Comparison of ENCODE assay signal across 8 mouse cellular contexts in genomic region chr4:43442456-43443361, GRCm38 (mm10). TPM values are rescaled to one million over a fixed set of nuclear protein-coding genes. Genes with fewer than 3 reads are reported as not detected.
DNase-seq lines count a peak whose midpoint lies in the region; ATAC-seq and TF ChIP-seq lines count a peak whose summit lies in the region.

No protein-coding gene starts in this region.

- peak; percentile 68 for ATAC-seq in embryonic facial prominence, embryonic 15.5 days (ENCODE audit: insufficient number of reproducible peaks, low FRiP score, low TSS enrichment, low read depth)
- peak; percentile 67 for ATAC-seq in heart, embryonic 15.5 days (replicated peaks; ENCODE audit: insufficient number of reproducible peaks, insufficient read depth, low FRiP score, low read depth)
- ATAC-seq in liver, embryonic 16.5 days (ENCODE audit: low read depth) = peak; percentile 72
- peak; percentile 77 for ATAC-seq in neural tube, embryonic 13.5 days (ENCODE audit: low read depth)

- peak overlapping the region; percentile 75 for H3K4me3 ChIP-seq in bone marrow, adult 2 months (replicated peaks; ENCODE audit: control insufficient read depth, low read depth, low read length)
- H3K4me3 ChIP-seq in embryonic facial prominence, embryonic 15.5 days (replicated peaks) = peak overlapping the region; percentile 96
- H3K4me3 ChIP-seq in heart, embryonic 15.5 days = peak overlapping the region; percentile 93
- peak overlapping the region; percentile 72 for H3K4me3 ChIP-seq in liver, embryonic 16.5 days (ENCODE audit: low read depth, low read length)
- H3K4me3 ChIP-seq in neural tube, embryonic 13.5 days = peak overlapping the region; percentile 96
- peak overlapping the region; percentile 92 for H3K4me3 ChIP-seq in testis, adult 2 months (ENCODE audit: control insufficient read depth, low read depth, low read length)

- no peaks in the 10 kb centered on the region for H3K27me3 ChIP-seq in embryonic facial prominence, embryonic 15.5 days
- no peaks in the 10 kb centered on the region for H3K27me3 ChIP-seq in heart, embryonic 15.5 days
- H3K27me3 ChIP-seq in liver, embryonic 16.5 days (ENCODE audit: control insufficient read depth, insufficient read depth, low read depth, low read length) = peaks cover 15% of the 10 kb centered on the region
- no peaks in the 10 kb centered on the region for H3K27me3 ChIP-seq in neural tube, embryonic 13.5 days
- no peaks in the 10 kb centered on the region for H3K27me3 ChIP-seq in testis, adult 2 months (ENCODE audit: control insufficient read depth, insufficient read depth, low read length)

- H3K9ac ChIP-seq in embryonic facial prominence, embryonic 15.5 days = peak overlapping the region; percentile 96
- H3K9ac ChIP-seq in heart, embryonic 15.5 days = peak overlapping the region; percentile 99
- H3K9ac ChIP-seq in liver, embryonic 16.5 days (ENCODE audit: low read depth, low read length) = peak overlapping the region; percentile 76
- H3K9ac ChIP-seq in neural tube, embryonic 13.5 days = peak overlapping the region; percentile 98

- H3K36me3 ChIP-seq in embryonic facial prominence, embryonic 15.5 days = peaks cover 30% of the 10 kb centered on the region
- peaks cover 28% of the 10 kb centered on the region for H3K36me3 ChIP-seq in heart, embryonic 15.5 days
- H3K36me3 ChIP-seq in liver, embryonic 16.5 days (ENCODE audit: control insufficient read depth, insufficient read depth) = no peaks in the 10 kb centered on the region; the same call in 1 of the 2 replicates
- peaks cover 32% of the 10 kb centered on the region for H3K36me3 ChIP-seq in neural tube, embryonic 13.5 days
- H3K36me3 ChIP-seq in testis, adult 2 months (ENCODE audit: control insufficient read depth, insufficient read depth, low read length) = no peaks in the 10 kb centered on the region; the same call in none of the 2 replicates

- under 1% methylated on average over 88 of the region's 88 CpGs for WGBS in bone marrow, adult 2 months
- WGBS in embryonic facial prominence, embryonic 15.5 days = under 1% methylated on average over 80 of the region's 88 CpGs
- WGBS in heart, embryonic 15.5 days = 0% methylated on average over 88 of the region's 88 CpGs
- WGBS in liver, embryonic 16.5 days (ENCODE audit: insufficient replicate concordance) = 0% methylated on average over 62 of the region's 88 CpGs
- WGBS in neural tube, embryonic 13.5 days = under 1% methylated on average over 73 of the region's 88 CpGs

- peak overlapping the region; percentile 79 for H3K27ac ChIP-seq in bone marrow, adult 2 months (ENCODE audit: control insufficient read depth, insufficient read depth, low read depth, low read length, poor library complexity)
- peak overlapping the region; percentile 94 for H3K27ac ChIP-seq in embryonic facial prominence, embryonic 15.5 days (replicated peaks)
- peak overlapping the region; percentile 93 for H3K27ac ChIP-seq in heart, embryonic 15.5 days
- H3K27ac ChIP-seq in liver, embryonic 16.5 days (ENCODE audit: low read length) = peak overlapping the region; percentile 83
- peak overlapping the region; percentile 97 for H3K27ac ChIP-seq in neural tube, embryonic 13.5 days (replicated peaks)
- peak overlapping the region; percentile 96 for H3K27ac ChIP-seq in testis, adult 2 months (ENCODE audit: control insufficient read depth, insufficient read depth, low read depth, low read length)

- H3K4me2 ChIP-seq in embryonic facial prominence, embryonic 15.5 days (replicated peaks) = peak overlapping the region; percentile 79
- peak overlapping the region; percentile 97 for H3K4me2 ChIP-seq in heart, embryonic 15.5 days
- H3K4me2 ChIP-seq in liver, embryonic 16.5 days (ENCODE audit: low read depth, low read length) = peak overlapping the region; percentile 97
- H3K4me2 ChIP-seq in neural tube, embryonic 13.5 days = peak overlapping the region; percentile 96

- peak; percentile 34; the same call in 1 of the 2 replicates for TF ChIP-seq POLR2A in bone marrow, adult 2 months (IDR thresholded peaks at IDR 0.05; ENCODE audit: borderline replicate concordance, control insufficient read depth, low read depth, low read length)
- peak; percentile 69; the same call in 1 of the 2 replicates for TF ChIP-seq POLR2A in testis, adult 2 months (IDR thresholded peaks at IDR 0.05; ENCODE audit: control insufficient read depth, low read depth, low read length)

- no peak for TF ChIP-seq CTCF in bone marrow, adult 2 months (IDR thresholded peaks at IDR 0.05; ENCODE audit: control insufficient read depth, insufficient read depth, low read length)
- no peak for TF ChIP-seq CTCF in testis, adult 2 months (IDR thresholded peaks at IDR 0.05; ENCODE audit: control insufficient read depth, insufficient read depth, insufficient replicate concordance, low read depth, low read length)

- DNase-seq in CD4-positive, CD25-positive, alpha-beta regulatory T cell, adult 2 months (ENCODE audit: low read depth, low spot score) = peak; percentile 87
- peak; percentile 77 to 92 for DNase-seq in kidney, postnatal 25 days

- no peaks in the 10 kb centered on the region for H3K4me1 ChIP-seq in bone marrow, adult 2 months (ENCODE audit: control insufficient read depth, insufficient read depth, low read length)
- H3K4me1 ChIP-seq in embryonic facial prominence, embryonic 15.5 days = peaks cover 23% of the 10 kb centered on the region
- peaks cover 14% of the 10 kb centered on the region for H3K4me1 ChIP-seq in heart, embryonic 15.5 days (replicated peaks)
- peaks cover 12% of the 10 kb centered on the region for H3K4me1 ChIP-seq in liver, embryonic 16.5 days (ENCODE audit: control insufficient read depth, low read depth, low read length)
- H3K4me1 ChIP-seq in neural tube, embryonic 13.5 days (replicated peaks) = peaks cover 13% of the 10 kb centered on the region
- peaks cover 10% of the 10 kb centered on the region for H3K4me1 ChIP-seq in testis, adult 2 months (ENCODE audit: control insufficient read depth, insufficient read depth, low read length)

- no peaks in the 10 kb centered on the region for H3K9me3 ChIP-seq in embryonic facial prominence, embryonic 15.5 days (replicated peaks)
- H3K9me3 ChIP-seq in heart, embryonic 15.5 days (replicated peaks) = no peaks in the 10 kb centered on the region
- no peaks in the 10 kb centered on the region for H3K9me3 ChIP-seq in liver, embryonic 16.5 days (replicated peaks; ENCODE audit: control insufficient read depth, low read length)
- no peaks in the 10 kb centered on the region for H3K9me3 ChIP-seq in neural tube, embryonic 13.5 days

RNA-seq across cellular contexts. Expression of gene Tesk1, which starts 1.0 kb away (rescaled TPM):
- polyA plus RNA-seq in bone marrow, adult 2 months (2011; ENCODE audit: insufficient read depth, insufficient read length, low replicate concordance, missing spikeins) = 2.7 and 6.0 TPM in 2 replicates
- 9.2 and 9.3 TPM in 2 replicates for polyA plus RNA-seq in embryonic facial prominence, embryonic 15.5 days (2015; fragmentation: Nextera tagmentation; extraction: Ambion mirVana)
- polyA plus RNA-seq in heart, embryonic 15.5 days (2015; fragmentation: Nextera tagmentation; extraction: Ambion mirVana) = 3.1 and 5.8 TPM in 2 replicates
- 0.15 TPM in 2 replicates for polyA plus RNA-seq in liver, embryonic 16.5 days (2015; fragmentation: Nextera tagmentation; extraction: Ambion mirVana)
- 10.8 and 14.4 TPM in 2 replicates for polyA plus RNA-seq in neural tube, embryonic 13.5 days (2015; fragmentation: Nextera tagmentation; extraction: Ambion mirVana)
- 935 and 983 TPM in 2 replicates for polyA plus RNA-seq in testis, adult 2 months (2012; rRNA removed)

RNA-seq across cellular contexts. Expression of gene Cd72, which starts 11.7 kb away (rescaled TPM):
- polyA plus RNA-seq in bone marrow, adult 2 months (2011; ENCODE audit: insufficient read depth, insufficient read length, low replicate concordance, missing spikeins) = 186 and 275 TPM in 2 replicates
- polyA plus RNA-seq in embryonic facial prominence, embryonic 15.5 days (2015; fragmentation: Nextera tagmentation; extraction: Ambion mirVana) = 3.1 and 3.8 TPM in 2 replicates
- polyA plus RNA-seq in heart, embryonic 15.5 days (2015; fragmentation: Nextera tagmentation; extraction: Ambion mirVana) = 2.1 and 5.2 TPM in 2 replicates
- polyA plus RNA-seq in liver, embryonic 16.5 days (2015; fragmentation: Nextera tagmentation; extraction: Ambion mirVana) = 1.6 and 1.7 TPM in 2 replicates
- polyA plus RNA-seq in neural tube, embryonic 13.5 days (2015; fragmentation: Nextera tagmentation; extraction: Ambion mirVana) = 2.8 and 3.7 TPM in 2 replicates
- 0.34 and 0.63 TPM in 2 replicates for polyA plus RNA-seq in testis, adult 2 months (2012; rRNA removed)

RNA-seq across cellular contexts. Expression of gene Fam166b, which starts 13.8 kb away (rescaled TPM):
- not detected in 2 replicates for polyA plus RNA-seq in bone marrow, adult 2 months (2011; ENCODE audit: insufficient read depth, insufficient read length, low replicate concordance, missing spikeins)
- polyA plus RNA-seq in embryonic facial prominence, embryonic 15.5 days (2015; fragmentation: Nextera tagmentation; extraction: Ambion mirVana) = 0.41 and 0.44 TPM in 2 replicates
- 0.16 and 0.18 TPM in 2 replicates for polyA plus RNA-seq in heart, embryonic 15.5 days (2015; fragmentation: Nextera tagmentation; extraction: Ambion mirVana)
- not detected in 2 replicates for polyA plus RNA-seq in liver, embryonic 16.5 days (2015; fragmentation: Nextera tagmentation; extraction: Ambion mirVana)
- 0.32 and 0.59 TPM in 2 replicates for polyA plus RNA-seq in neural tube, embryonic 13.5 days (2015; fragmentation: Nextera tagmentation; extraction: Ambion mirVana)
- 1.6 and 2.2 TPM in 2 replicates for polyA plus RNA-seq in testis, adult 2 months (2012; rRNA removed)

RNA-seq across cellular contexts. Expression of gene Sit1, which starts 40.8 kb away (rescaled TPM):
- polyA plus RNA-seq in bone marrow, adult 2 months (2011; ENCODE audit: insufficient read depth, insufficient read length, low replicate concordance, missing spikeins) = 1.1 TPM in 1 of 2 replicates, not detected in the other
- not detected in 2 replicates for polyA plus RNA-seq in embryonic facial prominence, embryonic 15.5 days (2015; fragmentation: Nextera tagmentation; extraction: Ambion mirVana)
- 0.10 and 1.4 TPM in 2 replicates for polyA plus RNA-seq in heart, embryonic 15.5 days (2015; fragmentation: Nextera tagmentation; extraction: Ambion mirVana)
- polyA plus RNA-seq in liver, embryonic 16.5 days (2015; fragmentation: Nextera tagmentation; extraction: Ambion mirVana) = 0.21 and 0.27 TPM in 2 replicates
- not detected in 2 replicates for polyA plus RNA-seq in neural tube, embryonic 13.5 days (2015; fragmentation: Nextera tagmentation; extraction: Ambion mirVana)
- not detected in 2 replicates for polyA plus RNA-seq in testis, adult 2 months (2012; rRNA removed)

RNA-seq across cellular contexts. Expression of gene Ccdc107, which starts 50.0 kb away (rescaled TPM):
- 37.7 and 76.5 TPM in 2 replicates for polyA plus RNA-seq in bone marrow, adult 2 months (2011; ENCODE audit: insufficient read depth, insufficient read length, low replicate concordance, missing spikeins)
- 71.7 and 81.0 TPM in 2 replicates for polyA plus RNA-seq in embryonic facial prominence, embryonic 15.5 days (2015; fragmentation: Nextera tagmentation; extraction: Ambion mirVana)
- polyA plus RNA-seq in heart, embryonic 15.5 days (2015; fragmentation: Nextera tagmentation; extraction: Ambion mirVana) = 71.4 and 74.5 TPM in 2 replicates
- polyA plus RNA-seq in liver, embryonic 16.5 days (2015; fragmentation: Nextera tagmentation; extraction: Ambion mirVana) = 35.2 and 37.0 TPM in 2 replicates
- polyA plus RNA-seq in neural tube, embryonic 13.5 days (2015; fragmentation: Nextera tagmentation; extraction: Ambion mirVana) = 65.5 and 73.1 TPM in 2 replicates
- polyA plus RNA-seq in testis, adult 2 months (2012; rRNA removed) = 33.5 and 46.6 TPM in 2 replicates

Comparison
In these comparisons a context has a peak if more than half of its experiments do, and no peak if none do; other contexts are left out.
1. Peak in every context shown above with its lines: DNase-seq, ATAC-seq, H3K4me3 ChIP-seq and H3K27ac ChIP-seq.
2. RNA of gene Tesk1, which starts 1.0 kb away (polyA plus RNA-seq): 935 to 983 TPM in testis, adult 2 months; 10.8 to 14.4 TPM in neural tube, embryonic 13.5 days, 9.2 to 9.3 TPM in embryonic facial prominence, embryonic 15.5 days, 2.7 to 6.0 TPM in bone marrow, adult 2 months, 3.1 to 5.8 TPM in heart, embryonic 15.5 days and 0.15 TPM in liver, embryonic 16.5 days; every median in the first group is over 10 times any median in the second.
3. RNA of gene Cd72, which starts 11.7 kb away (polyA plus RNA-seq): 186 to 275 TPM in bone marrow, adult 2 months; 2.8 to 3.7 TPM in neural tube, embryonic 13.5 days, 3.1 to 3.8 TPM in embryonic facial prominence, embryonic 15.5 days, 2.1 to 5.2 TPM in heart, embryonic 15.5 days, 1.6 to 1.7 TPM in liver, embryonic 16.5 days and 0.34 to 0.63 TPM in testis, adult 2 months; every median in the first group is over 10 times any median in the second.